Mouse (Mus musculus) bone marrow macrophage, adult 2 months (primary cell): ENCODE data around the gene Ccdc191.

ENCODE experiments used
- CTCF ChIP-seq: IDR thresholded peaks from 2 replicates; pipeline ENCODE4 v1.5.1; 2012; ENCODE audit warnings: low read depth, mild to moderate bottlenecking, low read length, moderate library complexity
- POLR2A ChIP-seq: IDR thresholded peaks from 2 replicates; pipeline ENCODE4 v1.6.1; 2012; ENCODE audit warnings: mild to moderate bottlenecking, low read depth, low read length, borderline replicate concordance

DNA sequence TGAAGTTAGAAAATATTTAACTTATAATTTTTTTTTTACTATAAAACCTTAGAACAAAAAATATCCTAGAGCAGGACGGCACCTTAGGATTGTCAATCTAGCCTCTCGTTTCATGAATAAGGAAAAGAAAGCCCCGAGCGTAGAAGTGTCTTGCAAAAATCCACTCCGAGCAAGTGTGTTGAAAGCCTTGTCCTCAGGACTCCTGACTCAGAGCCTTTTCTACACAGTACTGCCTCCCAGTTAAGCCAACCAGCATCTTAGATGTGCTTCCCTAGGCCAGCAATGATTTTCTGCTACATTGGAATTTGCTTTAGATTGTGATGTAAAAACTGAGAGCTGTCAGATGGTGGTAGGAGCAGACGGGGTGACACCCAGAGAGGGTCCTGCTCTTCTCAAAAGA lies 43.4 kb downstream of the Ccdc191 start:
- TF ChIP-seq CTCF (no peak), POLR2A (no peak)
